Mouse (Mus musculus) NIH3T3 (cell line): ENCODE results near the gene Wdr64.

Source experiments
- DNase-seq: peaks from one replicate; pipeline ENCODE4 v3.0.0-alpha.2; 2012; ENCODE audit warnings: low read depth

Gene Wdr64

DNA sequence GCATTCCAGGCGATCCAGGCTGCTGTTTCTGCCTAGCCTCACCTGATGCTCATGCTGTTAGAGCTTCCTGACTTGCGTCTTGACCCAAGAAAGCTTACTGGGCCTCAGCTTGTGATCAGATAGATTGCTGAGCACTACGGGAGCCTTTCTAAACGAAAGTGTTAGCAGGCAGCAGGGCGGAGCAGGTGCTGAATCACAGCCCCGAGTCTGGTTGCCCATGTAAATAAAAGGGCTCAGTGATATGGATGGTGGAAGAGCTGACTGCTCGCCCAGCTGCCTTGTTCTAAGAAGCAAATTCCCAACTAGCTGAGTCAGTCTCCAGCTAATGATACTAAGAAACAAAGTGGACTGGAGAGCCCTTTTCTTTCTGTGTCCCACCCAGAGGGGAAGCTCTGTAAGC, 27.4 kb downstream of the Wdr64 start:
- DNase-seq = peak; percentile 60

DNA sequence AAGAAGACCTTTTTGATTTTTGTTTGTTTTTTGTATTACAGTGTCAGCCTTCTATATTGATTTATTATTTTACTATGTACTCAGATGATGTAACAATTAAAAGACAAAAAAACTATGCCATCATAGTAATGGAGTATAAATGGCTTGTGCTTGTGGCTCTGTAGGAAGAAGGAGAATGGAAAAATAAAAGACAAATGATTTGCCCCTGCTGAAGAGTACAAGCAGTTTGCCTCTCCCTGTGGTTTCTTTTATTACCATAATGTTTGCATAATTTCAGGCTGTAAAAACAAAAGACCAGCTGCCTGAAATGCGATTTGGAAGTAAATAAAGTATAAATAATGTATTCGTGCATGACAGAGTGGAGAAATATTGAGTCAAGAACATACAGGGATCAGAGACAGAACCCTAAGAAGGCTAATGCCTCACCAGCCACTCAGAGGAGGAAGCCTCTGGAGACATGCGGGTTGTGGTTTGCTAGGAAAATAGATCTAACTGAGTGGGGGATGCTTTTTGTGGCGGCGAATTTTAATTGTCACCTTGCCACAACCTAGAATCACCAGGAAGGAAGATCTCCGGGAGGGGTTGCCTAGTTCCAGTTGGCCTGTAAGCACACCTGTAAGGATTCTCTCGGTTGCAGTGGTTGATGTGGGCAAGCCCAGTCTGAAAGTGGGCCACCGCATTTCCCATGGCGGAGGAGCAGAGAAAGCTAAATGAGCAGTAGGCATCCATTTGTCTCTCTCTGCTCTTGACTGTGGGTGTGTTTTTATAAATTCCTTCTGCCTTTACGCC, 56.4 kb downstream of the Wdr64 start:
- DNase-seq = no peak

DNA sequence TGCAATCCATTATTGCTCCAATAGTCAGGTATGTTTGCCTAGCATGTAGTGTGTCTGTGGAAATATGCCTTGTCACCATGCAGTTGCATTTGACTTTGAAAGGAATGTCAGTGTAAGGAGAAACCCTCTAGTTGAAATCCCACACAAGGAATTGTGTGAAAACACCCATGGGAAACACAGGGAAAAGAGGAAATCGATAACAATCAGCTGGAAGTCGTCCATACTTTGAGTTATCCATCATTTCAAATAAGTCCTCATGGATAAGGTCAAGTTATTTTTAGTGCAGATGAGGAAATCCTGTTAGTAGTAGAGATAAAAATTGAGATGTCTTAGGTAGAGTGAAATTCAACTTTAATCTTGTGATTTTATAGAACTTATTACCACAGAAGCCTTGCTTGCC, 96.3 kb downstream of the Wdr64 start:
- DNase-seq = no peak

DNA sequence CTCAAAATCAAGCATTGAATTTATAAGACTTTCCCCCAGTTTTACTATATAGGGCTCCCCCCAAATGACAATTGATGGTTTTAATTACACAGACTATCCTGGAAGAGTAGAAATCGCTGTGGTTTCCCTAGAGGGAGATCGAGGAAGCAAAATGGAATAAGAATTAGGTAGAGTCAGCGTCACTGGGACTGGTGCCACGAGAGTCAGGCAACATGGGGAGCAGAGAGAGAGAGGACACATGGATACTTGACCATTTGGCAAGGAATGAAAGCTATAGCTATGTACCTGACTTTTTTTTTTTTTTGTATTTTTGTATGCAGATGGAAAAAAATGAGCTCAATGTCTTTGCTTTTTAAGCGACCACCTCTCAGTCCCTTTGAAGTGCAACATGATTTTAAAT, 110.0 kb downstream of the Wdr64 start:
- no peak for DNase-seq

DNA sequence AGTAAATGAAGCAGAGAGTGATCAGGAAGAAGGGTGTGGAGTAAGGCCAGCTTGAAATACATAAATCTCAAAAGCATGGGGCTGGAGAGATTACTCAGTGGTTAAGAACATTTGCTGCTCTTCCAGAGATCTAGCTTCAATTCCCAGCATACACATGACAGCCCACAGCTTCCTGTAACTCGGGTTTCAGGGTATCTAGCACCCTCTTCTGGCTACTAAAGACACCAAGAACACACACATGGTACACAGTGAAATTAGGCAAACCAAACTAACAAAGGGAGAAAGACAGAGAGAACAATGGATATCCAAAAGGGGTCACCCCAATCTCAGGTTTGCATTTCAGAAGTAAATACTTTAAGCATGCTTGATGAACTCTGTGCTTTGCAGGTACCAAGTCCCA, 113.2 kb downstream of the Wdr64 start:
- DNase-seq = no peak

DNA sequence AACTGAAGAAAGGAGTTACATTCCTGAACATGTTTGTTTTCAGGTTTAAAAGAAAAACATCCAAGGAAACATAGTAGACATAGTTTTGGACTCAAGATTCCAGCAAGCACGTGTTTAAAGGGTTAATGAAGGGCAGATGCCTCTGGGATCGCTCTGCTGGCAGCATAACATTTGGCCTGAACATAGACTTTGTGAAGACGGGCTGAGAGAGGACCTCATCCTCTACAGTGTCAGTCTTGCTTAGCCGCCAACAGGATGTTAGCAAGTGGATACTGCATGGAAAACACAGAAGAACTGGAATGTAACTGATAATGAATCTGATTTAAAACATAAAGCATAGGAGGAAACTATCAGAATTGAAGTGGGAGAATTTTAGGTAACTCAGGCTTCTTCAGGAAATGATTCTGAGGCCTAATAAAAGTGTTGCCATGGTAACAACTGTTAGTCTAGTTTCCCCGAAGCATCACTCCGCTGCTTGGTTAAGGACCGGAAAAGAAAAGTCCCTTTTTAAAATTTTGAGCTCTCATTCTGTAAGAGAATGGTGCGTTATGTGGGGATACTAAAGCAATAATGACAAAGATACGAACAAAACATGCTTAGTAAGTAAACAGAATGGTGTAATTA, 125.5 kb downstream of the Wdr64 start:
- DNase-seq = no peak

DNA sequence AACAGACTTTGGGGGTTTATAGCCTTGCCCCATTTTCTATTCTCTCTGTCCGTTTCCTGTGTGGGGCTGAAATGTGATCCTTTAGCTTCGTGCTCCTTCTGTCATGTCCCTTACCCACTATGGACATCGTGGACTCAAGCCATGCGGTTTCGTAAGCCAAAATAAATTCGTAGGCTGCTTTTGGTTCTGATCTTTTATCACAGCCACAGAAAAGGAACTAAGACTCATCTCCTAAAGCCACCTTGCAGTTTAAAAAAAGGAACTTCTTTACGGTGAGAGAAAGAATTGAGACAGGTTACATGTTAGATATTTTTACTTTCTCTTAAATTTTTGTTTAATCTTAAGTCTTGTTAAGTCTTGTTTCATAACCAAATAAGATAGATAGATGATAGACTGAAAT, 130.1 kb downstream of the Wdr64 start:
- DNase-seq = no peak

DNA sequence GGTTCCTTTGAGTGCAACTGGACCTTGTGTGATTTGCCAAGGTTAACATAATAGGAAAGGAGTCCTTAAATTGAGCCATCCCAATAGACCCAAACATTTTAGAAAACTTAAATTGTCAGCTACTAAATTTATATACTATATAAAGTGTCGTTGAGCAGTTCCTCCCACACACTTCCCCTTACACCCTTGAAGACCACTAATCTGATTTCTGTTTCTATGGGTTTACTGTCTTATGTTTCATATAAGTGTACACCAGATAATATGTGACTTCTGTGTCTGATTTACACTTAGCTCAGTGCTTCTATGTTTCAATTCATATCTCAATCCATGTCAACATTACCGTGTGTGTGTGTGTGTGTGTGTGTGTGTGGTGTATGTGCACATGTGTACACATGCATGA, 130.8 kb downstream of the Wdr64 start:
- no peak for DNase-seq

DNA sequence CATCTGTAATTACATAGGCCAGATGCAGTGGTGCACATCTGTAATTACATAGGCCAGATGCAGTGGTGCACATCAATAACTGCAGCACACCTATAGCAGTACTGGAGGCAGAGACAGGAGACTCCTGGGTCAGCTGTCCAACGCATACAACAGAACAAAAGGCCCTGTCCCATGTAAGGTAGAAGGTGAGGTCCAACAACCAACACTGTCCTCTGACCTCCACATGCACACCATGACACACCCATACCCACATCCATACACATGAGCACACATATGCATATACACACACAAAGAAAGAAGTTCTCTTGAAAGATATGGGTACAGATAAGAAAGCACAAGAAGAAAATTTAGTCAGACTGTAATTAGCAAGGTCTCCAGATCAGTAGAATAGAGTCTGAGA, 157.1 kb downstream of the Wdr64 start:
- no peak for DNase-seq
